Mouse (Mus musculus) gastrocnemius, adult 18-20 months (tissue): ENCODE results near the gene Zfp941. TPM values are rescaled to one million over a fixed set of nuclear protein-coding genes. Genes with fewer than 3 reads are reported as not detected.

Experiments used
- DNase-seq: peaks from one replicate; pipeline ENCODE4 v3.0.0; 2021; ENCODE audit warnings: low spot score
- long read RNA-seq, 2 experiments: library from polyadenylated mRNA; stranded (forward); transcript quantifications; one replicate each; pipeline ENCODE4 v2.0.0; 2021
- total RNA-seq, 2 experiments: library from RNA; stranded (reverse); gene quantifications; 2 replicates each; pipeline ENCODE4 v1.2.3; 2021

The Zfp941 gene
- total RNA-seq = not detected
- long read RNA-seq, experiment 1 = 0 reads
- long read RNA-seq, experiment 2 = 0 reads

- DNase-seq = no peak
Observed at GRCm38 (mm10) chr7:140821653-140822329, at the start of gene Zfp941. Zfp941 (minus strand) TSS chr7:140822178.

DNA sequence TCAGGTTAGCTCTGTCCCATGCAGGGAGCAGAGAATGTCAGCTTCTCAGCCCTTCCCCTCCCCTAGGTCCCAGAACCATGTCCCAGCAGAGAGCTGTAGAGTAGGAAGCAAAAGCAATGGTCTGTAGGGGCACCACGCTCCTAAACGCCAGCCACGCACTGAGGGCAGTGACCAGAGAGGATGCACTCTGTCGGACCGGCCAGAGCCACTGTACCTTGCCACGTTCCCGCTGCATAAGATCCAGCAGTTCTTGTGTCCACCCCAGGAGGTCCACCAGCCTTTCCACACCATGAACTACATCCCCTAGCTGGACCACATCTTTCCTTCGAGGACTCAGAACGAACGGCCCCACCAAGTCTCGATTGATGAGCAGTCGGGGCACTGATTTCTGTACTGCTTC is 42.8 kb upstream of the Zfp941 start:
- no peak for DNase-seq

GRCm38 (mm10) chr7:140860728-140861127 is 38.8 kb upstream of the Zfp941 start:
- no peak for DNase-seq

DNA sequence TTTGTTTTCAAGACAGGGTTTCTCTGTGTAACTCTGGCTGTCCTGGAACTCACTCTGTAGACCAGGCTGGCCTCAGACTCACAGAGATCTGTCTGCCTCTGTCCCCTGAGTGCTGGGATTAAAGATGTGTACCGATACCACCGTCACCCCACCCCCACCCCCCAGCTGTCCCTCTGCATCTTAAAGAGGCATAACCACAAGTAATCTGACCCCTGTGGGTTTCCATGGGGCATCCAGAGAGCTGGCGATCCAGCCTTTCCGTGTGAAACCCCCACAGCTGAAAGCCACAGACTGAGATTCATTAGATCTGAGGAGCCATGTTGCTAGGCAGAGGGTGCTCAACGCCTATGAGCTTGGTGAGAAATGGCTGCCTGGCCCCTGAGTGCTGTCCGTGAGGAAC is 38.0 kb upstream of the Zfp941 start:
- DNase-seq = no peak

DNA sequence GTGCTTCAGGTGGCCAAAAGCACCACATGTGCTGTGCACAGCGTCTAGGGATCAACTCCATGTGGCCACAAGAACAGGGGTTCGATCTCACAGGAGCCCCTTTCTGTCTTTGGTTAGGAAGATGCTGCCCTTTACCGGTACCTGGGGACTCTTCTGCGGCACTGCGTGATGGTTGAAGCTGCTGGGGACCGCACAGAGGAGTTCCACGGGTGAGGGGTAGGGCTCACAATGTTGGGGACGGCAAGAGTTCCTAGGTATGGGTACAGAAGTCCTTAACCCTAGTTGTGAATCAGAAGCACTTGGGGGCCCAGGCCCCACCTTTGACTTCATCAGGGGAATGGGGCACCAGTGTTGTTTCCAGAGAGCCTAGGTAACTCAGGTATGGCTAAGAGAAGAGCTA is 36.8 kb upstream of the Zfp941 start:
- DNase-seq = no peak

DNA sequence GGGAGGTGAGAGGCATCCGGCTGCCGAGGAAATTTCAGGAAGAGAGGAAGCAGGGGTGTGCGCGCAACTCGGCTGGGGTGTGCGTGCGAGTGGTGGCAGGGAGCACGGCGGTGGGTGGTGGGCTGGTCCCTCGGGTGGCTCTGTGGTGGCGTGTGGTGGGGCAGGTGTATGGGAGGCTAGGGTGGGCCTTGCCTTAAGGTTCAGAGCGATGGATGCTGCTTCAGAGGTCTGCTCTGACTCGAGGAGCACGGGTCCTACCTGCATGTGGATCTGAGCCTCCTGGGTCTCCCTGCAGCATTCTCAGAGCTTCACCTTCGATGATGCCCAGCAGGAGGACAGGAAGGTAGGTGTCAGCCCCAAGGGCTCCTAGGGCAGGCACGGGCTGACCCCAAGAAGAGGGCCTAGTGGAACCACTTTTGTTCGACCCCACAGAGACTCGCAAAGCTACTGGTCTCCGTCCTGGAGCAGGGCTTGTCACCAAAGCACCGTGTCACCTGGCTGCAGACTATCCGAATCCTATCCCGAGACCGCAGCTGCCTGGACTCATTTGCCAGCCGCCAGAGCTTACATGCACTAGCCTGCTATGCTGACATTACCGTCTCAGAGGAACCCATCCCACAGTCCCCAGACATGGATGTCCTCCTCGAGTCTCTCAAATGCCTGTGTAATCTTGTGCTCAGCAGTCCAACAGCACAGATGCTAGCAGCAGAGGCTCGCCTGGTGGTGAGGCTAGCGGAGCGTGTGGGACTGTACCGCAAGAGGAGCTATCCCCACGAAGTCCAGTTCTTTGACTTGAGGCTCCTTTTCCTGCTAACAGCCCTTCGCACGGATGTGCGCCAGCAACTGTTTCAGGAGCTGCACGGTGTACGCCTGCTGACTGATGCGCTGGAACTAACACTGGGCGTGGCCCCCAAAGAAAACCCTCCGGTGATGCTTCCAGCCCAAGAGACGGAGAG is 35.9 kb upstream of the Zfp941 start, which contains the start of gene Bet1l:
Gene Bet1l, minus strand, starts transcription at position 28 of the 956 bp plus-strand sequence.
- no peak for DNase-seq

DNA sequence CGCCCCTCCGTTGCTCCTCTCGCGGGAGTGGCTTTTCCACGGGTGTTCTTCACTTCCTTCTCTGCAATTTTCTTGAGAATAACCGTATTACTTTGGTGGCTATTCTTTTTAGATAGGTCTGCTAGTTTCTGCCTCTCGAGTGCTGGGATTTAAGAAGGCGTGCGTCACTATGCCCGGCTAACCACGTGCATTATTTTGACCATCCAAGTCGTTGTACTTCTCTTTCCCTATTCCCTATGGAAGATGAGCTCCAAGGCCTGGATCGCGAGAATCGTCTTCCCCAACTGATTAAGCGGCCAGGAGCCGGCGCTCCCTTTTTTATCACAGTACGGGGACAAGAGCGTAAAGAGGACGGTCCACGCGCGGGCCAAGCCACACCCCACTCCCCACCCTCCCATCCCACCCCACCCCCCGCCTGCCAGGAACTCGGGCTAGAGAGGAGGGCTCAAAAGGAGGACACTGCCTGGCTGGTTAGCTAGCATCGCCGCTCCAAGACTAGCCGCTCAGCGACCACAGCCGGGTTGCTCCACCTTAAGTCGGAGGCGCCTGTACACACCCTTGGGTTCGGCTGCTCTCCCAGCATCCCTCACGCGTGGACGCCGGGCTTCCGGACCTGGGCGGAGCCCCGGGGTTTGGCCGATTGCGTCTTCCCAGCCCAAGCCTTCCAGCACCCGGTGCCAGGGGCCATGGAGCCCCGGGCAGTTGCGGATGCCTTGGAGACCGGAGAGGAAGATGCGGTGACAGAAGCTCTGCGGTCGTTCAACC is 35.0 kb upstream of the Zfp941 start, which contains the start of gene Ric8a:
Gene Ric8a, plus strand, starts transcription at position 173 of the 765 bp plus-strand sequence.
- peak; percentile 92 for DNase-seq

GRCm38 (mm10) chr7:140855860-140856784 is 34.1 kb upstream of the Zfp941 start, which contains the start of gene Gm45785:
Gm45785 (minus strand) TSS chr7:140856331.
- peak; percentile 91 for DNase-seq

- DNase-seq = no peak
Observed at GRCm38 (mm10) chr7:140855181-140855580, 33.2 kb upstream of the Zfp941 start.

GRCm38 (mm10) chr7:140854483-140854882 is 32.5 kb upstream of the Zfp941 start:
- no peak for DNase-seq

DNA sequence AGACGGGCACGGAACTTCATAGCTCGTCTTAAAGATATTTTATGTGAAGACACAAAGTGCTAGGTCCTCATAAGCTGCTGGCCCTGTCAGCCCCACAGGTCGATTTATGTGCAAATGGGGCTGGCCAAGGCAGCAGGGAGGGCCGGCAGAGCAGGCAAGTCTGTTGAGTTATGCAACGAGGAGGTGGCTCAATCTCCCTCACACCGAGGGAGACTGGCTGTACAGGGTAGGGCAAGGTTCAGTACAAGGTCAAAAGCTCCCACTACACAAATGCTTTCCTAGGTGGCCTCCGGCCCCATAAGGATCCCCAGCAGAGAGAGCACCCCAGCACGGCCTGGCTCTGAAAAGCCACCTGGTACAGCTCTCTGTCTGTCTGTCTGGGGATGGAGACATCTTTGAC is 31.4 kb upstream of the Zfp941 start:
- no peak for DNase-seq

DNA sequence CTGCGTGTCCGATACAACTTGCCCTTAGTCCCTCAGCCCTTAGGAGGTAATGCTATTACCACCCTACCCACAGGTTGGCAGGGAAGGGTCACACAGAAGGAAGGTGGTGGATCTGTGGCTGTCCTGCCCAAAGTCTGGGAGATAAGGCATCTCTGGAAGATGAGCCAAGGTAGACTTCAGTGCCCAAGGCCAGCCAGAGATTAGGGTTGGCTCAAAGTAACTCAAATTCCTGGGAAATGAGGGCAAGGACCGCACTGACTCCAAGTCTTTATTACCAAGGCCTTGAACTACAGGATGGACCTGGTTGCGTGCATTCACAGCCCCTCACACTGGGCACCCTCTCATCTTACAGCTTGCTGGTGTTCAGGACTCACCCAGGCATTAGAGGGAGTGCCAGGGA is 29.9 kb upstream of the Zfp941 start:
- DNase-seq = no peak

DNA sequence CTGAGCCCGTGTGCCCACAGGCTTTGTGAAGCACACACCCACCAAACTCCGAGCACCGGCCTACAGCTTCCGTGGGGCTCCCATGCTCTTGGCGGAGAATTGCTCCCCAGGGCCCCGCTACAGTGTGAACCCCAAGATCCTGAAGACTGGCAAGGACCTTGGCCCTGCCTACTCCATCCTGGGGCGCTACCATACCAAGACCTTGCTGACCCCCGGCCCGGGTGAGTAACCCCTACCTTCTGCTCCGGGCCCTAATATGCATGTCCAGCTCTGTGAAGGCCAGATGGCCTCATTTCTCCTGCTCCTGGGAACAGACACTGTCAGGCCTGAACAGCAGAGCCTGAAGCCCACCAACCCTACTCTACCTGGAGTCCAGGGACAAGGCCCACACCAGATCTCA is 26.6 kb upstream of the Zfp941 start:
- DNase-seq = no peak

DNA sequence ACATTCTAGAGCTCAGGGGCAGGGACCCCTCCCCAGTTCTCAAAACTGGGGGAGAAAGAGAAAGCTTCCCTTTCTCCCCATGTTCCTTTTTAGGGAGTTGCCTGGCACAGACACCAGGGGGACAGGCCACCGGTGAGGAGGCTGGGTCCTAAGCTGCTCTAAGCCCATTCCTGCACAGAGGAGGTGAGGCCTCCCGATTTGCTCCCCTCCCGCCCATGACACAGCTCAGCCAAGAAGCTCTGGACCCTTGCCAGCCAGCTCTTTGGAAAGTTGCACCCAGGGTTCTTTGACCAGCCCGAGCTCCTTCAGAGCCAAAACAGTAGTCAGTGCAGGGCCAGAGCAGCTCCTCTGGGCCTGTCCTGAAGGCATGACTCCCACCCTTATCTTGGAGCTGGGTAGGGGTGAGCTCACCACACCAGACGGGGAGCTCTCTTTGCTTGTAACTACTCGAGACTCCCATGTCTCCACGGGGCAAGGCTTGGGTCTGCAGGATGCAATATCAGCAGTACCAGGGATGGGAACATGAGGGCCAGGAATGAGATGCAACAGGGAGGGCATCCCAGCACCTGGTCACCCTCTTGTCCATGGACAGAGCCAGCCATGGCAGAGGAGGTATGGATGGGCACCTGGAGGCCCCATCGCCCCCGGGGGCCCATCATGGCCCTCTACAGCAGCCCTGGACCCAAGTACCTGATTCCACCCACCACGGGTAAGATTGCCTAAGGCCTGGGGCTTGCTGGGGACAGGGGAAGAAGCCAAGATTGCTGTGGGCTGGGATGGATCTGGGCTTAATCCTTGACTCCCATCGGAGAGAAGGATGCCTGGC is 26.0 kb upstream of the Zfp941 start, which contains the start of gene Odf3:
Gene Odf3, plus strand, starts transcription at position 51 of the 826 bp plus-strand sequence.
- DNase-seq = no peak

DNA sequence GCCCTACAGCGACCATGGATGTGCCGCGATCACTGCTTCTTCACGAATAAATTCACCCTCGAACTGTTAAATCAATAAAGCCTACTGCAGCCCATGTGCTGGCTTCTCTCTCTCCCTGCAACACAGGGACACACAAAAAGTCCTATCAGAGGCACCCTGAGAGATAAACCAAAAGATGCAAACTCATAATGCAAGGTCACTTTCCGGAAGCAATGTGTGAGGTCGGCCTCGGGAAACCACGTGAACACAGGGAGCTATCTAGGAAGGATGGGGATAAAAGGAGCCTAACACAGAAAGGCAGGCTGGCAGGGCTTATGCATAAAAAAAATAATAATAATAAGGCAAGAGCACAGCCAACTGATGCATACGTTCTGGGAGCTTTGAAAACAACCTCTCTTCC is 24.7 kb upstream of the Zfp941 start:
- DNase-seq = no peak

GRCm38 (mm10) chr7:140845683-140846082 is 23.7 kb upstream of the Zfp941 start:
- DNase-seq = no peak

DNA sequence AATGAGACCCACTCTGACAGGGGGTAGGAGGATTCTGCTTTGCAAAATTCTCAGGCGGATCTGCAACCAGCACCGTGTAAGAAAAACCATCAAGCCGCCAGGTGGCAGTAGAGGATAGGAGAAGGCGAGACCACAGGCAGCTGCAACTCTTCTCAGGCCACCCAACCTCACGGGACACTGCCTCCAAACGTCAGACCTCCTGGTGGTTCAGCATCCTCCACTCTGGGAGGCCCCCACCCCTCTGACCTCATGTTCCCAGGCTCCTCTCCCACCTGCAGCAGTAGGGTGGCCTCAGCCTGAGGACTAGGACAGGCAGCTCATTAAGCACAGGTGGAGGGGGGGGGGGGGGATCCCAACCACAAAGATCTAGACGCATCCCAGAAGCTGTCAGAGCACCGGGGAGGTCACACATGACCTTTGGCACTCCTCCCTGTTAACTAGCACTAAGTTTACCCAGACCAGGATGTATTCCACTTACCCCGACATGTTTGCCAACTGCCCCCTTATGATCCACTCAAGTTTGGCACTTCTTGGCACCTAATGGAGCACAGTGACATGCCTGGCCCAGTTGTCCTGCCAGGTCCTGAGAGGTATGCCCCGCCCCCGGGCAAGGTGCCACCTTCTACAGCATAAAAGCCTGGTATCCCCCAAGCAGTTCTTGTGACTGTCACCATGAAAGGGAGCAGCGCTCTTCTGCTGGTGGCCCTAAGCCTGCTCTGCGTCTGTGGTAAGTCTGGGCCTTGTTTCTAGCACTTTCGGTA is 23.1 kb upstream of the Zfp941 start, which contains the start of gene Scgb1c1:
Gene Scgb1c1, plus strand, starts transcription at position 643 of the 761 bp plus-strand sequence.
- peak; percentile 91 for DNase-seq

GRCm38 (mm10) chr7:140843806-140844205 is 21.8 kb upstream of the Zfp941 start:
- no peak for DNase-seq
